Mouse (Mus musculus): ENCODE results near the gene Cks2.

The Cks2 gene

DNA sequence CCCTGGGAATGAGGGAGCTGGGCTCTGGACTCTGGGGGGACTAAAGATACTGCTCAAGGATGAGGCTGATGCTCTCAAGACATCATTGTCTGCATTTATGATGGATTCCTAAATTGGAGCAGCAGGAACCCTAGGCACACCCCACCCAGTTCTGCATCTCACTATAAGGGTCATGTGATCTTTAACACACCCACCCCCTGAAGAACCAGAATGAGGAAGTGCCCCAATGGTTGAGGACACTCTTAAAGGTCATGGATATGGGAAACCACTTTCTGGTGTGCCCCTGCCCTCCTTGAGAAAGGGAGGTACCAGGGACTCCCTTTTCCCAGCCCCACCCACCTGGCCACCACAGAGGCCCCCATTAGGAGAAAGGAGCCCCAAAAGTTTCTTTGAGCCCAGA is 51.4 kb downstream of the Cks2 start:
- TF ChIP-seq GATA4 (IDR thresholded peaks at IDR 0.05; ENCODE audit: insufficient replicate concordance, low read length) = no peak

DNA sequence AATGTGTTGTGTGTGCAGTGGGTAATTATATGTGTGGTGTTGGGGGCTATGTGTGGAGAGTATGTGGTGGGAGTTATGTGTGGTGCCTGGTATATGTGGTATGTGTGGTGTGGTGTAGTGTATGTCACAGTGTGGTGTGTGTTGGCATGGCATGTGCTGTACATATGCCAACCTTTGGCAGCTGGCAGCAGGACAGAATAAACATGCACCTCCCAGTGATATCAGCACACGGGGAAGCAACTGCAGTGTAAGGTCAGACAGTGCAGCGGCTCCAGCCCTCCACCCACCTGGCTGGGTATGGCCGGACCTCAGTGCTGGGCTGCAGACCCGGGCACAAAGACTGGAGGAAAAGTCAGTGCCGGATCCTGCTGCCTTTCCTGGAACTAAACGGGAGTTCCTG is 52.4 kb downstream of the Cks2 start:
- TF ChIP-seq GATA4 (IDR thresholded peaks at IDR 0.05; ENCODE audit: insufficient replicate concordance, low read length) = no peak

DNA sequence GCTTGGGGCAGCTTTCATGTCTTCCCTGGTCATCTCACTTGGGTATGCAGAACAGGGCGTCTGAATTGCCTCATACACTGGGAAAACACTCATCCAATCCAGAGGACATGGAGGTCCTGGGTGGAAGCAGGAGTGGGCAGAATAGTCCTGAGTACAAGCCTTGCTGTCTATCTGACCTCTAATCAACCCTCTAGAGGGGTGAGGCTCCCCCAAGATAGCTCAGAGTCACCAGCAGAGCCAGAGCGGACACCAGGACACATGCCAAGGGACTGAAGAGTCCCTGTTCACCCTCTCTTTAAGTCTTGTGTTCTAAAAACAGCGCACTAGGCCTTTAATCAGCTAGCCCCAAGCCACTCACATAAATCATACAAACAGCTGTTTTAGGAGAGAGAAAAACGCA is 52.9 kb downstream of the Cks2 start:
- no peak for TF ChIP-seq GATA4 (IDR thresholded peaks at IDR 0.05; ENCODE audit: insufficient replicate concordance, low read length)

DNA sequence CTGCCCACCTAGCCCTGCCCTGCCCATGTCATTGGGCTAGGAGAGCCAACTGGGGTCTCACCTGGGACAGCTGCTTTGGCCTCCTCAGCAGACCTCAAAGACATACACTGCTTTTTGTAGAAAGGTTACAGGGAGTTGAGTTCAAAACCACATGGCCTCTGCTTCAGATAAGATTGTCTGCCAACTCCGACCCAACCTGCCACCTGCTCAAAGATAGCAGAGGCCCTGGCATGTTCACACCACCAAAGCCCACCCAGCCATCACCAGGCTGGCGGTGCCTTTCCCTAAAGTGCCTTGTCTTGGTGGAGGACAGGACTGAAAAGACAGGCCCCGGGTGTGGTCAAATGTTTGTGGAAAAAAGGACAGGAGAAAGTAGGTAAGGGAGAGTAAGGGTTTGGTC is 53.3 kb downstream of the Cks2 start:
- no peak for TF ChIP-seq GATA4 (IDR thresholded peaks at IDR 0.05; ENCODE audit: insufficient replicate concordance, low read length)
